Mouse (Mus musculus) layer of hippocampus, postnatal 25 days (tissue): ENCODE results near the gene Lpar4. TPM values are rescaled to one million over a fixed set of nuclear protein-coding genes. Genes with fewer than 3 reads are reported as not detected.

Source experiments
- DNase-seq, 2 experiments: peaks; one replicate each; pipeline ENCODE4 v3.0.0; 2022; ENCODE audit warnings: mixed read lengths in 2 of 2, low spot score in 1 of 2; ENCODE audit errors: extremely low spot score in 1 of 2
- total RNA-seq, 2 experiments: library from RNA; stranded (reverse); gene quantifications; 2 replicates each; pipeline ENCODE4 v1.2.3; 2021

Gene Lpar4
- 1 to 10 TPM; 2.2 to 2.4 TPM for total RNA-seq

DNA sequence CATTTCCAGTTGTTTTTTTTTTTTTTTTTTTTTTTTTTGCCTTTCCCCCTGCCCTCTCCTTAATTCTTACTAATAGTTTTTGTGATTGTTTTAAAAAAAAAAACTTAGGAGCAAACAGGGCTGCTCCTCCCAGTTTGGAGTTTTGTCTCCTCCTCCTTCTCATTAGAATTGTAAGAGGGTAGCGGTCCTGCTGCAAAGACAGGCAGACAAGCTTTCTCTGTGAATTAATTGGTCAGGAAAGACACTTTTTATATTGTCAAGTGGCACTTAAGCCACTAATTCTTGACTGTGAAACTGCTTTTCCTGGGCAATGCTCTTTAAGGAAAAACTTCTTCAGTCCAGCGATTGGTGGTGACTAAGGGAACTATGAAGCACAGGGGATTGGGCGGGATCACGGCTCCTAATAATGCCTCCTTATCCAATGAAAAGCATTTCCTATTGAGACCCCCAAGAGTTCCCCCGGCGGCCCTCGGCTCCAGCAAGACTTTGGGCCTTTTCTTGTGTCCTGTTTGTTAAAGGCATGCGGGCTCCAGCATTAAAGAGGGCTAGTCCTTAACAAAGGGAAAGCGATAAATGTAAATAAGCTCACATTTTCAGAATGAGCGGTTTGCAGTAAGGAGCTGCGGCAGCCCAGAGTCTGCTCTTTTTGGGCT is at the start of gene Lpar4:
Gene Lpar4 (plus strand): TSS at position 451 of the 653 bp plus-strand sequence.
- no peak for DNase-seq

DNA sequence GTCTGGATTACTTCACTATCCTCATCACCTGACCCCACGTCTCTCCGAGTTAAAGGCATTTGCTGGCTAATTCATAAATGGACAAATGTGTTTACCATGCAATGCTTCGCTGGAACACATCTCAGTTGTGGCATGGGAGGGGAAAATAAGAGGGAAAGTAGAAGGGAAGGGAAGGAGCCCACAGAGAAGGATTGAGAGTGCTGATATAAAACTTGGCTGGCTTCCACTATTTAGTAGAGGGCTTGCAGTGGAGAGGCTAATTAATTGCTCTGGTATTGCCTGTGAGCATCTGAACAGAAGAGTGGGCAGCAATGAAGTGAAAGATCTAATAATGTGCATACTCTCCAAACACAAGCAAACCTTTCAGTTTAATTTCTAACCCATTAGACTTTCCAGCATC is 49.0 kb upstream of the Lpar4 start:
- DNase-seq: no peak

DNA sequence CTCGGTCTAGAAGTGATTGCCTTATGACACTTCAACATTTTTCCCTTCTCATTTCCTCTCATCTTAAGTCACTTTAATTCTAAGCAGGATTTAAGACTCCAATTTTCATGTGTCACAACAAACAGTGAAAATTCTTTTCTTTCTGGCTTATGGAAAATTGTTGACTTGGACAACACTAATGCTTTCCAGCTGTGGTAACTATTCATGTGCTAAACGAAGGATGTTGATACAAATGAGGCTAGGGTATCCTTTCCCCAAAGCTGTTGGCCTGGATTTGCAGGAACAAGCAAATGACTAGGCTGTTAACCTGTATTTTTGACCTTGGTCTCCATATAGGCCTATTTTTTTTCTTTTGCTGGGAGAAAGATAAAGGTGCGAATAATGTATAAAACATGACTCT is 48.5 kb upstream of the Lpar4 start:
- DNase-seq: no peak

DNA sequence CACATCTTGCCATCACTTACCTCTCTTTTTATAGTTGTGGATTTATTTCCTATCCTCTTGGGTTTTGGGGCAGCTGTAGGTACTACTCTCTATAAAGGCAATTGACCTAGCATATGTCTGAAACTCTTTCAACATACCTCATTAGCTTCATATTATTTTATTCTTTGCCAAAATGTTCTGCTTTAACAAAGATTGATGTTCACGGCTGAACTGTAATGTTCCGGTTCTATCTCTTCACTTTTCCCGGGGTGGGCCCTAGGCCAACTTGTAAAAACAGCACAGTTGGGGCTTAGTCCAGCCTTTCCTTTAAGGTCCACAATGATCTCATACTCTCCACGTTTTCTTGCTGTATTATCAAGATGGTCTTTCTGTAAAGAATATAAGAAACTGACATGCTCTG is 48.1 kb upstream of the Lpar4 start:
- no peak for DNase-seq

DNA sequence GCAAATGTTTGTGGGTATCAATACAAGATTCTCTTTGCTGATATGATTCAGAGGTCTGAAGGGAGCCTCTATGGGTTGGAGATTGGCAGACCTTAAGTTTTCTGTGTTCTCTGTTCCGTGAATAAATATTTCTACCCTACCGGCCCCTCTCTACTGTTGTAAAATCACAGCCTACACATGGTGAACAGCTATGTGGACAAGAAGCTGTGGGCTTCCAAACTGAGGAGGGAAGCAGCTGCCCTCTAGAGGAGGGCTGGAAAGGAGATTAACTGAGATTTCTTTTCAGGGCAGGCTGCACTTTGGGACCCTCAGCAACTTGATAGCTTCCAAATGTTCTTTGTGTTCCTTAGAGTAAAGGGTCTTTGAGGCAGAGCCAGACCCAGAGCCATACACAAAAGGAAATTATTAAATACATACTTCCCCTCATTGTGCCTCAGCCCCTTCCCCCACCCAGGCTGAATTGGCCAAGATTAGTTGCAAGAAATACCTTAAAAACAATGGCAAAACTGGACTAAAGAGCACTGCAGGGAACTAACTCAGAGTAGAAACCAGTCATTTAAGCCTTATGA is 22.6 kb upstream of the Lpar4 start:
- no peak for DNase-seq

DNA sequence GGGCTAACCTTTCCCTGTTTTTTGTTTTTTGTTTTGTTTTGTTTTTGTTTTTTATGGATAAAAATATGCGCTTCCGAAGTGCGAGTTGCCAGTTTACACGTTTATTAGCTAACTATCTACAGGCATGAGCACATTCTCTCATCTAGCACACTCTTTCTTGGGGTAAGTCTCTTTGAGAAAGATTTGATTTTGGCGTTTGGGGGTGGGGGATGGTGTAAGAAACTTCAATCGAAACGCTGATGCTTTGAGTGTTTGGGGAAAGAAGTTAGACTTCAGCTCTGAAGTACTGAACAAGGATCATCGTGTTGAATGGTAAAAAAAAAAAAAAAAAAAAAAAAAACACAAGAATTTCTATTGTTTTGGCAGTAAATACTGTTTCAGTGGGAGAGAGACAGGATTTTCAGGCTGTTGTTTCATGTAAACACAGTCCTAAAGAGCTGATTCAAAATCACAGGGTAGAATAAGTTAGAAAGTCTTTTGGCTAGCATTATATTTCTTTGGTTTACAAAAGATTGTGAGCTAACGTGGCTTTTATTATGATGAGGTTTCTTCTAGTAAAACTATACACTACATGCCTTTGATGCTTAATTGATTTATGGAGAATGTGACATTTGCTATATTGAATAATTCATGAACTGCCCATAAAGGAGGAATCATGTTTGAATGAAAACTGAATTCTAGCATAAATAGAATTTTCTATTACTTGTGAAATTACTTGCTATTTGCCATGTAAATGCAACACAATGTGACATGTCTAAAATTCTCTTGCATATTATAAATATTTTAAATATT is 599 bp downstream of the Lpar4 start:
- DNase-seq: no peak

DNA sequence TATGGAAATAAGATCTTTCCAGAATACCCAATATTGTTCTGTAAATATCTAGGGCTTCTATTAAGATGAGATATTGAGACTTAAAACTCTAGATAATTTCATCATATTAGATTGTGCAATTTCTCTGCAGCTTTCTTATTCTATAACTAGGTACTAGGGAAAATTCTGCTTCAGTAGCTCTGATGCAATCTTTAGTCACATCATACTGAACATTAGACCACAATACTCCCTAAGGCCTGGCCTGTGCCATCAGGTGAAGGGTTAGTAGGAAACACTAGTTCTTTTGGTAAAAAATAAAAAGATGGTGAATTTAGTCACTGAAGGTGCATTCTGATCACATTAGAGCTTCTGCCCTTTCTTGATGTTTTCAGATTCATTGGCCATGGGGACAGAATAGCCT is 4.1 kb downstream of the Lpar4 start:
- no peak for DNase-seq

DNA sequence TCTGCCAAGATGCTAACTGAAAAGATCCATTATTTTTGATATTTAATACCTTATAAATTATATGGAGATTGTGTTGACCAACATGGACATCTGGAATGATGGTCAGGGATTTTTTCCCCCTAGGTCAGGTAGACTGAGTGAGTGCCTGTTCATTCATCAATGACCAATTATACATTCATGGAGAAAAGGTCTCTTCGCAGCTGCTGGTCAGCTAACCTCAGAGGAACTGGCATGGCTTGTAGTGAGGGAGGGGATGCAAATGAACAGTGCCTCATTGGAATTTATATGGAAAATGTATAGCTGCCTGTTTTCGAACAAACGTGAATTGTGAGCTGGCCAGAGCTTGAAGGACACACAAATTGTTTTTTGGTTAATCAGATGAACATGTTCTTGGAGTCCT is 18.9 kb downstream of the Lpar4 start:
- DNase-seq: no peak

DNA sequence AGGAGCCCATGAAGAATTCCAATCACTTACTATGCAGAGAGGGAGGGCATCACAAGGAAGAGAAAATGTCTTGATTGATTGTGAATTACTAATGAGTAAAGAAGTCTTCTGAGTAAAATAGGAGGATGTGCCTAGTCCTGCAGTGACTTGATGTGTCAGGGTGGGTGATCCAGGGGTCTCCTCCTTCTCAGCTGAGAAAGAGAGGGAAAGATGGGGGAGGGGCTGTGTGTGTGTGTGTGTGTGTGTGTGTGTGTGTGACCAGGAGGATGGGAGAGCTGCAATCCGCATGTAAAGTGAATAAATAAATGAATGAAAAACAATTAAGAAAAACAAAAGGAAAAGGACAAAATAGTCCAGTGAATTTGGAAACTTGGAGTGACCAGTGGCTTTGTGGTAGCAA is 30.1 kb downstream of the Lpar4 start:
- no peak for DNase-seq

DNA sequence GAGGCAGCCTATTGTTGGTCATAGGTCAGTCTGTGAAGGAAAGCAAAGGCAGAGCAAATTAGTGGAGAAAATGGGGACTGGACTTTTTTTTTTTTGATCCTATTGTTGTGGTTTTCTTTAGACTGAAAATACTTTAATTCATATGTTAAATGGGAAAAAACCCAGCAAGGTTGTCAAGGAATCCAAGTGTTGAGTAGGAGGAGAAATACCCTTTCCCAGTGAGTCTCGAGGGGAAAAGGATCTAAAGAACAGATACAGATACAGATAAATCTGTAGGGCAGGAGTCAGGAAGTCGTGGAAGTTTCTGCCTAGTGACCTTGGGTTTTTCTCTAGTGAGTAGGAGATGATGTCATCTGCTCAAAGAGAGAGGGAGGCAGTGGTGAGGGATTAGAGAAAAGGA is 30.6 kb downstream of the Lpar4 start:
- no peak for DNase-seq

DNA sequence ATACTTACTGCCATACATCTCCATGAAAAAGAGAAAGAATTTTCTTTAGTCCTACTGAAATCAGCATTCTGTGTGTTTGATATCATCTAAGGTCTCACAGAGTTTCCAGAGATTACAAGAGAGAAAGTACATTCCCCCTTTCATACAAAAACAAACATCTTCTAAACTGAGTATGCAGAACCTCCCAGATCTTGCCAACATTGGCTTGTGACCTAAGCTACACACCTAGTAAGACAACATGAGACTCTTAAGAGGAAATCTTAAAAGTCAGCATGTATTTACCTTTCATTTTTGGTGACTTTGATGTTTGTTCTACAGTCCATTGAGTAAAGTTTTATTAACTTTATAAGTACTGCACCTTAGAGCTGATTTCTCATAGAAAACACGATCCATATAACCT is 33.4 kb downstream of the Lpar4 start:
- DNase-seq: no peak

DNA sequence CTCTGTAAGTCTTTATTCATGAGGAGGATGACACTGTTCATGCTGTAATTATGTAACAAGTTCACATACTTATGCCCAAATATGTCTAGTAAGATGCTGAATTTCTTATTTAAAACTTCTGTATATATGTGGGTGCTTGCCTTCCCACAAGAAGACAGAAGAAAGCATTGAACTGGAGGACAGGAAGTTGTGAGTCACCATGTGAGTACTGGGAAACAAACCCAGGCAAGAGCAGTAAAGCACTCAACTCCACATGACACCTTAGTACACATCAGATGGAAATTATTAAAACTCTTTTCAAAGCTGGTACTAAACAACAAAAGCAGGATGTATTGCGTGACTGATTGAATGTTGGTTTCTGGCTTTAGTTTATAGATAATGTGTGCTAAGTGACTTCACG is 41.8 kb downstream of the Lpar4 start:
- no peak for DNase-seq

DNA sequence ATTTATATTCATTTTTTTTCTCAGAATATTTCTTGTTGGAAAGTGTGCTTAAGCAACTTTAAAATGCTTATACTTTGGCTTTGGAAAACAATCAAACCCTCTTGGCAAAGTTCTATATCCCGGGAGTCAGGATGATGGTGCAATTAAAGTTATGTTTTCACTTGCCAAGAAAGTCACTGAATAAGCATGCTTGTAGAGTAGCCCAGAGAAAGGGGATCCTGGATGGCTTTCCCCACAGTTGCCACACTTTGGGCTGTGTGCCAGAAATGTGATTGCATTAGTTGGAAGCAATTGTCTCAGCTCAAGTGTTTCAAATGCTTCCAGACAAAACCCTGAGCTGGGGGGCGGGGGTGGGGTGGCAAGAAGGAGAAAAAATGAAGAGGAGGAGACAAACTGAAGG is 43.9 kb downstream of the Lpar4 start:
- no peak for DNase-seq

Other genes starting within 250 kb of the Lpar4 start
- 1 to 10 TPM; 2.8 to 3.3 TPM for gene Rtl3, start 80.0 kb upstream of the Lpar4 start, total RNA-seq
- gene P2ry10, start 167.9 kb downstream of the Lpar4 start, total RNA-seq: not detected
- gene P2ry10b, start 228.3 kb downstream of the Lpar4 start, total RNA-seq: under 1 TPM; 0.16 to 0.34 TPM